Mouse (Mus musculus): Measurements from ENCODE around the gene Gng8. TPM values are rescaled to one million over a fixed set of nuclear protein-coding genes. Genes with fewer than 3 reads are reported as not detected.

The Gng8 gene
- polyA plus RNA-seq, 1 experiment from 2014 or later, result 2.9 TPM

- peak overlapping the region; percentile 15; the same call in 1 of the 2 replicates for H3K4me3 ChIP-seq (ENCODE audit: low read length)
- no peaks in the 10 kb centered on the region for H3K36me3 ChIP-seq (ENCODE audit: control insufficient read depth, insufficient read depth)
- WGBS, result 7% methylated on average over 7 of the region's 7 CpGs
- H3K27me3 ChIP-seq (ENCODE audit: control insufficient read depth, insufficient read depth, low read length), result peaks cover 26% of the 10 kb centered on the region
- no peak overlapping the region for H3K27ac ChIP-seq (ENCODE audit: low read length)
- H3K4me1 ChIP-seq (ENCODE audit: control insufficient read depth, insufficient read depth, low read length), result peaks cover 45% of the 10 kb centered on the region
- H3K4me2 ChIP-seq (ENCODE audit: low read depth, low read length), result peak overlapping the region; percentile 34; the same call in 1 of the 2 replicates
- no peaks in the 10 kb centered on the region for H3K9me3 ChIP-seq (replicated peaks; ENCODE audit: control insufficient read depth, low read length)
- 0 out of 2 replicates have a peak overlapping the region, but pooled peaks have one; percentile 10 for H3K9ac ChIP-seq (ENCODE audit: low read length)
- 0 out of 2 replicates have a peak, but pooled peaks have one; percentile 29 for ATAC-seq (replicated peaks; ENCODE audit: extremely low read depth, insufficient read depth, low FRiP score)
Observed at GRCm38 (mm10) chr7:16907842-16908241, 16.3 kb downstream of the Gng8 start.

- peak overlapping the region; percentile 34 for H3K4me2 ChIP-seq (ENCODE audit: low read depth, low read length)
- 13% methylated on average over 11 of the region's 11 CpGs for WGBS
- H3K36me3 ChIP-seq (ENCODE audit: control insufficient read depth, insufficient read depth), result no peaks in the 10 kb centered on the region
- peaks cover 45% of the 10 kb centered on the region for H3K4me1 ChIP-seq (ENCODE audit: control insufficient read depth, insufficient read depth, low read length)
- ATAC-seq (replicated peaks; ENCODE audit: extremely low read depth, insufficient read depth, low FRiP score), result no peak
- H3K27ac ChIP-seq (ENCODE audit: low read length), result no peak overlapping the region
- H3K9ac ChIP-seq (ENCODE audit: low read length), result 0 out of 2 replicates have a peak overlapping the region, but pooled peaks have one; percentile 10
- peak overlapping the region; percentile 7; the same call in 1 of the 2 replicates for H3K4me3 ChIP-seq (ENCODE audit: low read length)
- H3K27me3 ChIP-seq (ENCODE audit: control insufficient read depth, insufficient read depth, low read length), result peaks cover 27% of the 10 kb centered on the region
- no peaks in the 10 kb centered on the region for H3K9me3 ChIP-seq (replicated peaks; ENCODE audit: control insufficient read depth, low read length)
Observed at GRCm38 (mm10) chr7:16908367-16908766, 16.8 kb downstream of the Gng8 start.

DNA sequence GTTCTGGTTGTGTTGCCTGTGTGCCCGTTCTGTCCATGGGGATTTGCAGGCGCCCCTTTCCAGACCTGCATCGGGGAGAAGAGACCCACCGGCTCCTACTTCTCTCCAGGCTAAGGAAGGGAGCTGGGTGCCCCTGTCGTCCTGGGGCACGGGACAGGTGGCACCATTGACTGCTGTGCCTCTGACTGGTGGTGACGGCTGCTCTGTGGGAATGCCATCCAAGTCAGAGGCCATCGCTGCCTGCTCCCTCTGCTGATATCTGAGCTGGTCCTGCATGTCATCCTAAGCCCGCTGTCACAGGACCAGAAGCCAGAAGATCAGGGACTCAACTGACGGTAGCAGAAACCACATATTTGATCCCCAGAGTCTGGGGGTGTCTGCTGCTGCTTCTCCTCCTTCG is 17.3 kb downstream of the Gng8 start:
- no peak overlapping the region for H3K9ac ChIP-seq (ENCODE audit: low read length)
- H3K27me3 ChIP-seq (ENCODE audit: control insufficient read depth, insufficient read depth, low read length), result peaks cover 26% of the 10 kb centered on the region
- no peak overlapping the region for H3K4me2 ChIP-seq (ENCODE audit: low read depth, low read length)
- H3K4me1 ChIP-seq (ENCODE audit: control insufficient read depth, insufficient read depth, low read length), result peaks cover 44% of the 10 kb centered on the region
- H3K36me3 ChIP-seq (ENCODE audit: control insufficient read depth, insufficient read depth), result no peaks in the 10 kb centered on the region
- H3K27ac ChIP-seq (ENCODE audit: low read length), result no peak overlapping the region
- no peaks in the 10 kb centered on the region for H3K9me3 ChIP-seq (replicated peaks; ENCODE audit: control insufficient read depth, low read length)
- no peak overlapping the region for H3K4me3 ChIP-seq (ENCODE audit: low read length)
- WGBS, result 40% methylated on average over 11 of the region's 11 CpGs
- no peak for ATAC-seq (replicated peaks; ENCODE audit: extremely low read depth, insufficient read depth, low FRiP score)

DNA sequence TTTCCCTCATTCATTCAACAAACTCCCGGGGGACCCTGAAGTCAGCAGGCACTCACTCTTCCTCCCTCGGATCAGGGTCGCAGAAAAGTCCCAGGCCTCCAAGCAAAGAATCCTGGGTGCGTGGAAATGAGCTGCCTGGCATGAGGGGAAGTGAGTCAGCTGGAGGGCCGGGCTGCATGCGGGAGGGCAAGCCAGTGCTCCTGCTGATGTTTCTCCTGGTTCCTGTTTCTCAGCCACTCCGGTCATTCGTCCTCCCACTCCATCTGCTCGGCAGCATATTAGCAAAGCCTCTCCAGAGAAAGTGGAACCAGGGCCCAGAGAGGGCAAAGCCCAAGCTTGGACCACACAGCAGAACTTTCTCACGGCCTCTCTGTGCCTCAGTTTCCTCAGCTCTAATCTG is 18.3 kb downstream of the Gng8 start:
- no peak overlapping the region for H3K27ac ChIP-seq (ENCODE audit: low read length)
- H3K27me3 ChIP-seq (ENCODE audit: control insufficient read depth, insufficient read depth, low read length), result peaks cover 21% of the 10 kb centered on the region; the same call in 1 of the 2 replicates
- H3K9ac ChIP-seq (ENCODE audit: low read length), result no peak overlapping the region
- ATAC-seq (replicated peaks; ENCODE audit: extremely low read depth, insufficient read depth, low FRiP score), result no peak
- no peaks in the 10 kb centered on the region for H3K9me3 ChIP-seq (replicated peaks; ENCODE audit: control insufficient read depth, low read length)
- H3K4me2 ChIP-seq (ENCODE audit: low read depth, low read length), result no peak overlapping the region
- H3K4me1 ChIP-seq (ENCODE audit: control insufficient read depth, insufficient read depth, low read length), result peaks cover 41% of the 10 kb centered on the region
- H3K36me3 ChIP-seq (ENCODE audit: control insufficient read depth, insufficient read depth), result peaks cover 8% of the 10 kb centered on the region
- H3K4me3 ChIP-seq (ENCODE audit: low read length), result no peak overlapping the region
- 38% methylated on average over 10 of the region's 10 CpGs for WGBS

DNA sequence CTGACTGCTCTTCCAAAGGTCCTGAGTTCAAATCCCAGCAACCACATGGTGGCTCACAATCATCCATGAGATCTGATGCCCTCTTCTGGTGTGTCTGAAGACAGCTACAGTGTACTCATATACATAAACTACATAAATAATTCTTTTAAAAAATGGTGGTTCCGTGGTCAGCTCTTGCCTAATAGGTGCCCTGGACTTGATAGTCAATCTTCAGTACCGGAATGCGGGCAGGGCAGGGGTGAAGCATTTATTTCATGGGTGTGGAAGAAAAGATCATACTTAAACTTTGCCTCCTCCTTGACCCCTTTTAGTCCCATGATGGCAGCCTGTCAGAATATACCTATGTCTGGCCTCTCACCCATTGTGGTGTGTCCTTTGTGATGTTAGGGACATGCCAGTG is 20.3 kb downstream of the Gng8 start:
- no peak for ATAC-seq (replicated peaks; ENCODE audit: extremely low read depth, insufficient read depth, low FRiP score)
- H3K4me3 ChIP-seq (ENCODE audit: low read length), result no peak overlapping the region

GRCm38 (mm10) chr7:16912360-16912759 is 20.8 kb downstream of the Gng8 start:
- Histone ChIP-seq H3K4me1 (ENCODE audit: control insufficient read depth, insufficient read depth, low read length) (peaks cover 33% of the 10 kb centered on the region), H3K9ac (ENCODE audit: low read length) (no peak overlapping the region), H3K27me3 (ENCODE audit: control insufficient read depth, insufficient read depth, low read length) (peaks cover 7% of the 10 kb centered on the region; the same call in 1 of the 2 replicates), H3K4me3 (ENCODE audit: low read length) (no peak overlapping the region), H3K36me3 (ENCODE audit: control insufficient read depth, insufficient read depth) (peaks cover 31% of the 10 kb centered on the region), H3K27ac (ENCODE audit: low read length) (no peak overlapping the region), H3K9me3 (replicated peaks; ENCODE audit: control insufficient read depth, low read length) (no peaks in the 10 kb centered on the region), H3K4me2 (ENCODE audit: low read depth, low read length) (no peak overlapping the region)
- 80% methylated on average over 6 of the region's 6 CpGs for whole genome bisulfite sequencing
- ATAC-seq (replicated peaks; ENCODE audit: extremely low read depth, insufficient read depth, low FRiP score), result no peak

More for the DNA sequence above, 20.3 kb downstream of the Gng8 start:
- WGBS, result 90% methylated on average over 3 of the region's 3 CpGs
- peaks cover 11% of the 10 kb centered on the region; the same call in 1 of the 2 replicates for H3K27me3 ChIP-seq (ENCODE audit: control insufficient read depth, insufficient read depth, low read length)
- H3K36me3 ChIP-seq (ENCODE audit: control insufficient read depth, insufficient read depth), result peaks cover 26% of the 10 kb centered on the region
- no peak overlapping the region for H3K4me2 ChIP-seq (ENCODE audit: low read depth, low read length)
- H3K4me1 ChIP-seq (ENCODE audit: control insufficient read depth, insufficient read depth, low read length), result peaks cover 32% of the 10 kb centered on the region
- no peak overlapping the region for H3K9ac ChIP-seq (ENCODE audit: low read length)
- H3K9me3 ChIP-seq (replicated peaks; ENCODE audit: control insufficient read depth, low read length), result no peaks in the 10 kb centered on the region
- no peak overlapping the region for H3K27ac ChIP-seq (ENCODE audit: low read length)

DNA sequence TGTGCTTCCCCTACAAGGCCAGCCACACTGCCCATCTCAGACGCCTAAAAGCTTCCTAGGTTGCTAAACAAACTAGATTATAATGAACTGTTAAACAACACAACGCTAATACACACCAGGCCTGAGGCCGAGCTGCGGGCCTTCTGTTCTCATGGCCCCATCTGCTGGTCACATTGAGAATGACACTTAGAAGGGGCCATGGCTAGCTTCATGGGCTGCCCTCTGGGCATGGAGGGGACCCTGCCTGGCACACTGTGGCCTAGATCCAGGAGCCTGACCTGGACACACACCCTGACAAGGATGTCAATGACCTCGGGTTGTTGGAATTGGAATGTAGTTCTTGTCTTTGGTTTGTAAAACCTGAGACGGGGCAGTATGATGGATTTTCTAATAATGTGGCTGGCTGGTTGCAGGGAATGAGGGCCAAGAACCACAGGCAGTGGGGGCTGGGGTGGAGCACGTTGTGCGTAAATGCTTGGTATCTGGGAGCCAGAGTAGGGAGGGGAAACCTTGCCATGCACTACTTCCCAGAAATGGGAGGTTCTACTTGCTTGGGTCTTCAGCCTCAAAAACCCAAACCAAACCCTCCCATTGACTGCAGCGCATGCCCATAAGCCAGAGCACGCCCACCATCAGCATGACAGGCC is 22.3 kb downstream of the Gng8 start:
- 34% methylated on average over 10 of the region's 10 CpGs for WGBS
- H3K9me3 ChIP-seq (replicated peaks; ENCODE audit: control insufficient read depth, low read length), result no peaks in the 10 kb centered on the region
- peaks cover 19% of the 10 kb centered on the region for H3K4me1 ChIP-seq (ENCODE audit: control insufficient read depth, insufficient read depth, low read length)
- peak; percentile 38 for ATAC-seq (replicated peaks; ENCODE audit: extremely low read depth, insufficient read depth, low FRiP score)
- H3K4me3 ChIP-seq (ENCODE audit: low read length), result no peak overlapping the region
- H3K9ac ChIP-seq (ENCODE audit: low read length), result no peak overlapping the region
- no peak overlapping the region for H3K27ac ChIP-seq (ENCODE audit: low read length)
- H3K4me2 ChIP-seq (ENCODE audit: low read depth, low read length), result no peak overlapping the region
- peaks cover 7% of the 10 kb centered on the region; the same call in 1 of the 2 replicates for H3K27me3 ChIP-seq (ENCODE audit: control insufficient read depth, insufficient read depth, low read length)
- H3K36me3 ChIP-seq (ENCODE audit: control insufficient read depth, insufficient read depth), result peaks cover 44% of the 10 kb centered on the region

DNA sequence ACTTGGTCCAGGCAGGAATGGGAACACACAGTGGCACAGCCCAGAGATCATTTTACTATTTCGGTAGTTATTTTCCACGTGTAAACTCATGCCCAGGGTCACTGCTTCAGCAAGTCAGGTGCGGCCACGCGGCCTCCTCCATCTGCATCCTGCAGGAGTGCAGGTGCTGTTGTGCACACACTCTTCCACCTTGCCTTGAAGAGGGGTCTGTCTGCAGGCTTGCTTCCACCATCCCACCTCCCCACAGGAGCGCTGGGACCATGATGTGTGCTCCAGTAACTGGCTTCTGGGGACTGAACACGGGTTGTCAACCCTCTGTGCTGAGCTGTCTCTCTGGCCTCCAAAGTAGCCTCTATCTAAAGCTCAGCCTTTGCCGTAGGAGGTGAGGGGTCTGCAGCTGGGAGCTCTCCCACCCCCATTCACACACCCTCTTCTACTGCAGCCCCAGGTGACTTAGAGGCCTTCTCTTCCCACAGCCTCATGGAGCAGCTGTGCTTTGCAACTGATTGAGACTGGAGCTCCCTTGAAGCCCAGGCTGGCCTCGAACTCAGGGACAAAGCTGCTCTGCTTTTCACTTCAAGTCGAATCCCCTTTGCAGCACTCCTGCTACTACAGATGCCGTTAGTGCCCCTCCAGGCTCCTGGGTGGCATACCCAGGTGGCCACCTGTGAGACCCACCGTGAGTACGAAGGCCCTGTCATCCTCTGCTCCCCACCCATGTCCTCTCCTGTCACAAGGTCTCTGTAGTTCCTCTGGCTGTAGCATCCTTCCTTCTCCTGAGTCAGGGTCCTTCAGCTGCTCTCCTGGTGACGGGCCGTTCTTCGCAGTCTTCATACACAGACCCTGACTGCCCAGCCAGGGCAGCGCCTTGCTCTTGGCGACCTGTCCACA is 23.1 kb downstream of the Gng8 start:
- H3K36me3 ChIP-seq (ENCODE audit: control insufficient read depth, insufficient read depth), result peaks cover 44% of the 10 kb centered on the region
- no peak for ATAC-seq (replicated peaks; ENCODE audit: extremely low read depth, insufficient read depth, low FRiP score)

More for the DNA sequence above, 23.1 kb downstream of the Gng8 start:
- H3K4me1 ChIP-seq (ENCODE audit: control insufficient read depth, insufficient read depth, low read length), result peaks cover 19% of the 10 kb centered on the region
- H3K4me2 ChIP-seq (ENCODE audit: low read depth, low read length), result no peak overlapping the region
- H3K4me3 ChIP-seq (ENCODE audit: low read length), result no peak overlapping the region
- no peak overlapping the region for H3K27ac ChIP-seq (ENCODE audit: low read length)
- no peak overlapping the region for H3K9ac ChIP-seq (ENCODE audit: low read length)
- peaks cover 7% of the 10 kb centered on the region; the same call in 1 of the 2 replicates for H3K27me3 ChIP-seq (ENCODE audit: control insufficient read depth, insufficient read depth, low read length)
- 85% methylated on average over 18 of the region's 18 CpGs for whole genome bisulfite sequencing
- no peaks in the 10 kb centered on the region for H3K9me3 ChIP-seq (replicated peaks; ENCODE audit: control insufficient read depth, low read length)
